ENCODE assay signal across 8 mouse cellular contexts in genomic region chr19:57358836-57359598, GRCm38 (mm10). TPM values are rescaled to one million over a fixed set of nuclear protein-coding genes. Genes with fewer than 3 reads are reported as not detected.
DNase-seq lines count a peak whose midpoint lies in the region; ATAC-seq lines count a peak whose summit lies in the region.

No protein-coding gene starts in this region.

- no peak for ATAC-seq in heart, embryonic 15.5 days (replicated peaks; ENCODE audit: insufficient number of reproducible peaks, insufficient read depth, low FRiP score, low read depth)
- no peak for ATAC-seq in midbrain, embryonic 13.5 days
- ATAC-seq in midbrain, embryonic 16.5 days = no peak
- ATAC-seq in embryonic facial prominence, embryonic 13.5 days (ENCODE audit: insufficient number of reproducible peaks, insufficient read depth, low FRiP score, low TSS enrichment, low read depth) = no peak
- no peak for ATAC-seq in stomach, embryonic 14.5 days (ENCODE audit: insufficient number of reproducible peaks, insufficient read depth, low FRiP score, low read depth)
- no peak for ATAC-seq in granulocyte monocyte progenitor cell, adult 5-6 weeks (replicated peaks; ENCODE audit: poor library complexity, severe bottlenecking)
- ATAC-seq in CD4-positive, CD25-positive, alpha-beta regulatory T cell, adult 4 months = no peak

- peak overlapping the region; percentile 71 for H3K4me2 ChIP-seq in heart, embryonic 15.5 days
- H3K4me2 ChIP-seq in midbrain, embryonic 13.5 days (replicated peaks) = 0 out of 2 replicates have a peak overlapping the region, but pooled peaks have one; percentile 69
- H3K4me2 ChIP-seq in midbrain, embryonic 16.5 days (ENCODE audit: low read length) = no peak overlapping the region; the same call in 1 of the 2 replicates
- 0 out of 2 replicates have a peak overlapping the region, but pooled peaks have one; percentile 0 for H3K4me2 ChIP-seq in embryonic facial prominence, embryonic 13.5 days
- H3K4me2 ChIP-seq in stomach, embryonic 14.5 days (replicated peaks; ENCODE audit: low read depth, low read length) = peak overlapping the region; percentile 76; the same call in 1 of the 2 replicates

- no peak overlapping the region for H3K9ac ChIP-seq in heart, embryonic 15.5 days
- H3K9ac ChIP-seq in midbrain, embryonic 13.5 days (replicated peaks) = no peak overlapping the region
- no peak overlapping the region for H3K9ac ChIP-seq in midbrain, embryonic 16.5 days (ENCODE audit: low read depth, low read length)
- H3K9ac ChIP-seq in embryonic facial prominence, embryonic 13.5 days = no peak overlapping the region
- no peak overlapping the region for H3K9ac ChIP-seq in stomach, embryonic 14.5 days (replicated peaks; ENCODE audit: low read depth, low read length)

- H3K9me3 ChIP-seq in heart, embryonic 15.5 days (replicated peaks) = no peaks in the 10 kb centered on the region
- H3K9me3 ChIP-seq in midbrain, embryonic 13.5 days = no peaks in the 10 kb centered on the region
- no peaks in the 10 kb centered on the region for H3K9me3 ChIP-seq in midbrain, embryonic 16.5 days (replicated peaks; ENCODE audit: control insufficient read depth, low read length, poor library complexity, severe bottlenecking)
- H3K9me3 ChIP-seq in embryonic facial prominence, embryonic 13.5 days = no peaks in the 10 kb centered on the region
- H3K9me3 ChIP-seq in stomach, embryonic 14.5 days (ENCODE audit: control insufficient read depth, low read depth, low read length) = no peaks in the 10 kb centered on the region

- DNase-seq in heart, adult 9 months (ENCODE audit: low spot score in 2 of 2) = no peak

- H3K27ac ChIP-seq in heart, embryonic 15.5 days = peak overlapping the region; percentile 53
- H3K27ac ChIP-seq in midbrain, embryonic 13.5 days = no peak overlapping the region
- H3K27ac ChIP-seq in midbrain, embryonic 16.5 days (ENCODE audit: low read length) = no peak overlapping the region
- no peak overlapping the region for H3K27ac ChIP-seq in embryonic facial prominence, embryonic 13.5 days
- no peak overlapping the region; the same call in 1 of the 2 replicates for H3K27ac ChIP-seq in stomach, embryonic 14.5 days (ENCODE audit: low read length)

- WGBS in heart, embryonic 15.5 days = 77% methylated on average over 20 of the region's 20 CpGs
- WGBS in midbrain, embryonic 13.5 days = 95% methylated on average over 20 of the region's 20 CpGs
- 95% methylated on average over 20 of the region's 20 CpGs for WGBS in midbrain, embryonic 16.5 days
- WGBS in embryonic facial prominence, embryonic 13.5 days = 91% methylated on average over 20 of the region's 20 CpGs
- 87% methylated on average over 20 of the region's 20 CpGs for WGBS in stomach, embryonic 14.5 days

- peaks cover 59% of the 10 kb centered on the region for H3K4me1 ChIP-seq in heart, embryonic 15.5 days (replicated peaks)
- peaks cover 42% of the 10 kb centered on the region for H3K4me1 ChIP-seq in midbrain, embryonic 13.5 days (replicated peaks)
- peaks cover 30% of the 10 kb centered on the region for H3K4me1 ChIP-seq in midbrain, embryonic 16.5 days (ENCODE audit: control insufficient read depth, insufficient read depth, low read length)
- peaks cover 45% of the 10 kb centered on the region for H3K4me1 ChIP-seq in embryonic facial prominence, embryonic 13.5 days
- peaks cover 45% of the 10 kb centered on the region for H3K4me1 ChIP-seq in stomach, embryonic 14.5 days (ENCODE audit: control insufficient read depth, insufficient read depth, low read length)

- H3K4me3 ChIP-seq in heart, embryonic 15.5 days = peak overlapping the region; percentile 100
- no peak overlapping the region for H3K4me3 ChIP-seq in midbrain, embryonic 13.5 days (replicated peaks)
- no peak overlapping the region for H3K4me3 ChIP-seq in midbrain, embryonic 16.5 days (ENCODE audit: low read depth, low read length)
- H3K4me3 ChIP-seq in embryonic facial prominence, embryonic 13.5 days = no peak overlapping the region
- H3K4me3 ChIP-seq in stomach, embryonic 14.5 days (ENCODE audit: low read depth, low read length) = no peak overlapping the region

- H3K27me3 ChIP-seq in heart, embryonic 15.5 days = no peaks in the 10 kb centered on the region
- H3K27me3 ChIP-seq in midbrain, embryonic 13.5 days = no peaks in the 10 kb centered on the region
- H3K27me3 ChIP-seq in midbrain, embryonic 16.5 days (ENCODE audit: control insufficient read depth, insufficient read depth, low read depth, low read length) = no peaks in the 10 kb centered on the region
- H3K27me3 ChIP-seq in embryonic facial prominence, embryonic 13.5 days = no peaks in the 10 kb centered on the region
- H3K27me3 ChIP-seq in stomach, embryonic 14.5 days (ENCODE audit: control insufficient read depth, insufficient read depth, low read length) = no peaks in the 10 kb centered on the region

- no peaks in the 10 kb centered on the region for H3K36me3 ChIP-seq in heart, embryonic 15.5 days
- H3K36me3 ChIP-seq in midbrain, embryonic 13.5 days = no peaks in the 10 kb centered on the region
- H3K36me3 ChIP-seq in midbrain, embryonic 16.5 days (ENCODE audit: control insufficient read depth, insufficient read depth, low read length) = no peaks in the 10 kb centered on the region
- H3K36me3 ChIP-seq in embryonic facial prominence, embryonic 13.5 days = no peaks in the 10 kb centered on the region
- H3K36me3 ChIP-seq in stomach, embryonic 14.5 days (ENCODE audit: control insufficient read depth, insufficient read depth, low read length) = no peaks in the 10 kb centered on the region

RNA-seq across cellular contexts. Expression of gene Fam160b1, which starts 1.5 kb away (rescaled TPM):
- 9.4 and 11.1 TPM in 2 replicates for polyA plus RNA-seq in heart, embryonic 15.5 days (2015; fragmentation: Nextera tagmentation; extraction: Ambion mirVana)
- 14.2 TPM in 2 replicates for polyA plus RNA-seq in midbrain, embryonic 13.5 days (2015; fragmentation: Nextera tagmentation; extraction: Ambion mirVana)
- polyA plus RNA-seq in midbrain, embryonic 16.5 days (2015; fragmentation: Nextera tagmentation; extraction: Ambion mirVana) = 12.6 and 13.1 TPM in 2 replicates
- 15.2 and 16.6 TPM in 2 replicates for polyA plus RNA-seq in embryonic facial prominence, embryonic 13.5 days (2015; fragmentation: Nextera tagmentation; extraction: Ambion mirVana)
- 16.6 and 20.4 TPM in 2 replicates for polyA plus RNA-seq in stomach, embryonic 14.5 days (2014; fragmentation: Nextera tagmentation; extraction: Ambion mirVana)
- total RNA-seq in granulocyte monocyte progenitor cell, adult 5-6 weeks (2014; fragmentation: Nextera tagmentation) = 18.0 and 25.6 TPM in 2 replicates
- total RNA-seq in granulocyte monocyte progenitor cell, adult 5-6 weeks (2017) = 15.3 and 15.8 TPM in 2 replicates
- 1 to 10 TPM; 8.1 to 8.7 TPM for polyA plus RNA-seq in CD4-positive, CD25-positive, alpha-beta regulatory T cell, adult 4 months (2017; shearing (Covaris generic))

RNA-seq across cellular contexts. Expression of gene Ablim1, which starts 44.3 kb away (rescaled TPM):
- 56.2 and 63.8 TPM in 2 replicates for polyA plus RNA-seq in heart, embryonic 15.5 days (2015; fragmentation: Nextera tagmentation; extraction: Ambion mirVana)
- polyA plus RNA-seq in midbrain, embryonic 13.5 days (2015; fragmentation: Nextera tagmentation; extraction: Ambion mirVana) = 31.3 and 34.4 TPM in 2 replicates
- 64.1 and 66.2 TPM in 2 replicates for polyA plus RNA-seq in midbrain, embryonic 16.5 days (2015; fragmentation: Nextera tagmentation; extraction: Ambion mirVana)
- polyA plus RNA-seq in embryonic facial prominence, embryonic 13.5 days (2015; fragmentation: Nextera tagmentation; extraction: Ambion mirVana) = 33.3 and 36.0 TPM in 2 replicates
- 36.9 and 43.7 TPM in 2 replicates for polyA plus RNA-seq in stomach, embryonic 14.5 days (2014; fragmentation: Nextera tagmentation; extraction: Ambion mirVana)
- total RNA-seq in granulocyte monocyte progenitor cell, adult 5-6 weeks (2014; fragmentation: Nextera tagmentation) = 8.6 and 9.4 TPM in 2 replicates
- total RNA-seq in granulocyte monocyte progenitor cell, adult 5-6 weeks (2017) = 8.0 and 8.9 TPM in 2 replicates
- polyA plus RNA-seq in CD4-positive, CD25-positive, alpha-beta regulatory T cell, adult 4 months (2017; shearing (Covaris generic)) = 100 to 1,000 TPM; 290 to 362 TPM
